Mouse (Mus musculus) limb, embryonic 14.5 days (tissue): Measurements from ENCODE around the gene Plcd3. TPM values are rescaled to one million over a fixed set of nuclear protein-coding genes. Genes with fewer than 3 reads are reported as not detected.

Experiments used
- ATAC-seq: fragments of 200-750 bp; cut with Nextera tagmentation; 2 replicates; pipeline ENCODE4 v1.8.0; 2017; ENCODE audit warnings: low read depth, moderate number of reproducible peaks, moderate TSS enrichment; ENCODE audit not compliant: low FRiP score
- DNase-seq: peaks from one replicate; pipeline ENCODE4 v3.0.0-alpha.2; 2015; ENCODE audit warnings: low spot score
- H3K27ac ChIP-seq: fragments of 300-500 bp; sonication (generic); replicated peaks from 2 replicates; pipeline ENCODE4 v1.5.1; 2014; ENCODE audit warnings: low read depth, mild to moderate bottlenecking, low read length, moderate library complexity, mixed read lengths
- H3K27me3 ChIP-seq: fragments of 300-500 bp; sonication (generic); 2 replicates; pipeline ENCODE4 v1.6.1; 2014; ENCODE audit warnings: low read length, mixed read lengths; ENCODE audit not compliant: control insufficient read depth, insufficient read depth
- H3K36me3 ChIP-seq: fragments of 300-500 bp; sonication (generic); 2 replicates; pipeline ENCODE4 v1.6.1; 2014; ENCODE audit warnings: mild to moderate bottlenecking, low read length, moderate library complexity, mixed read lengths; ENCODE audit not compliant: control insufficient read depth, insufficient read depth
- H3K4me1 ChIP-seq: fragments of 300-500 bp; sonication (generic); 2 replicates; pipeline ENCODE4 v1.6.1; 2014; ENCODE audit warnings: antibody characterized with exemption, low read length, mixed read lengths; ENCODE audit not compliant: control insufficient read depth, insufficient read depth
- H3K4me2 ChIP-seq: fragments of 300-500 bp; sonication (generic); replicated peaks from 2 replicates; pipeline ENCODE4 v1.6.1; 2014; ENCODE audit warnings: low read depth, mild to moderate bottlenecking, low read length, moderate library complexity; ENCODE audit not compliant: severe bottlenecking
- H3K4me3 ChIP-seq: fragments of 300-500 bp; sonication (generic); replicated peaks from 2 replicates; pipeline ENCODE4 v1.5.1; 2014; ENCODE audit warnings: low read length
- H3K9ac ChIP-seq: fragments of 300-500 bp; sonication (generic); 2 replicates; pipeline ENCODE4 v1.6.1; 2014; ENCODE audit warnings: mild to moderate bottlenecking, low read depth, low read length, moderate library complexity; ENCODE audit not compliant: severe bottlenecking
- H3K9me3 ChIP-seq: fragments of 300-500 bp; sonication (generic); 2 replicates; pipeline ENCODE4 v1.6.1; 2016; ENCODE audit warnings: low read length; ENCODE audit not compliant: control insufficient read depth
- POLR2A ChIP-seq: fragments of 200-500 bp; IDR thresholded peaks from 2 replicates; pipeline ENCODE4 v1.8.0; 2012; ENCODE audit warnings: inconsistent platforms, mild to moderate bottlenecking, moderate library complexity, borderline replicate concordance; ENCODE audit not compliant: insufficient read depth, insufficient read length; ENCODE audit errors: extremely low read depth
- WGBS: fragments of 180-500 bp; shearing (Covaris S2); extraction: QIAGEN DNeasy Blood & Tissue Kit; methylation state at CpG from one replicate; pipeline ENCODE4 v1.1.7; 2014; 5-methylcytosine and 5-hydroxymethylcytosine counted together
- polyA plus RNA-seq, 2 experiments: library from polyadenylated mRNA; depleted of rRNA in 1 of 2; stranded (reverse) in 1 of 2; unstranded in 1 of 2; fragments of >200 nt; fragmentation: Nextera tagmentation in 1 of 2; extraction: Ambion mirVana in 1 of 2; gene quantifications; 2 replicates each; pipeline versions ENCODE4 v1.2.1 to v1.2.3; 2012 to 2014

Plcd3 gene
- polyA plus RNA-seq, 2 experiments, result 3.8 to 10.3 TPM

DNA sequence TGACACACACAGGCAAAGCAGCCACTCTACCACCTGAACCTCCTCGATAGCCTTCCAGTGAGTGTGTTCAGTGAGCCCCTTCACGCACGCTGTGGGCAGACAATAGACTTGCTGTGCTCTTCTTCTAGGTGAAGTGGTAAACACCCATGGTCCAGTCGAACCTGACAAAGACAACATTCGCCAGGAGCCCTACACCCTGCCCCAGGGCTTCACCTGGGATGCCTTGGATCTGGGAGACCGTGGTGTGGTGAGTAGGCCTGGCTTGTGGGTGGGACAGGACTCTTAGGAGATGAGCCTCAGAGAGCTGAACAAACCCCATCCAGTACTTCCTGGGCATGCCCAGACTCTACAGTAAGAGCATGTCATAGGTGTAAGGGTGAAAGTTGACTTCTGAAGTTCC, 49.4 kb downstream of the Plcd3 start:
- H3K9me3 ChIP-seq, result no peaks in the 10 kb centered on the region
- no peaks in the 10 kb centered on the region for H3K4me1 ChIP-seq
- no peak overlapping the region for H3K27ac ChIP-seq
- no peak overlapping the region for H3K9ac ChIP-seq
- peaks cover 58% of the 10 kb centered on the region for H3K36me3 ChIP-seq
- no peak for ATAC-seq
- no peak for DNase-seq
- H3K27me3 ChIP-seq, result no peaks in the 10 kb centered on the region
- no peak overlapping the region for H3K4me2 ChIP-seq
- no peak for TF ChIP-seq POLR2A
- 83% methylated on average over 6 of the region's 6 CpGs for whole genome bisulfite sequencing
- H3K4me3 ChIP-seq, result no peak overlapping the region

DNA sequence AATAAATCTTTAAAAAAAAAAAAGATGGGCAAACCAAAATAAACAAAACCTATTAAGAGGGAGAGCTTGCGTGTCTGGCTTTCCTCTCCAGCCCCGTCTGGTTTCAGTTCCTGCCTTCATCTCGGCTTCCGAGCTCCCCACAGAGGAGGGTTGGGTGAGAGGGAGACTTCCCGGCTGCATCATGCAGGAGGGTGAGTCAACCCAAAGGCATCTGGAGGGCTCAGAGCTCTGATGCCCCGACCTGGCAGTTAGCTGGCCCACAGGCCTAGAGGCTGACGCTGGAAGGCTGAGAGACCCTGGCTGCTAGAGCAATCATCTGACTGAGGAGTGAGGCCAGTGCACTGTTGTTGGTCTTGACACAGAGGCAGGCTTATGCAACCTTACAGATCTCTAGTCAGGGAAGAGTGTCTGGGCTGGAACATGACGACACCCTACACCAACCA, 50.2 kb downstream of the Plcd3 start:
- H3K36me3 ChIP-seq, result peaks cover 57% of the 10 kb centered on the region
- H3K4me1 ChIP-seq, result no peaks in the 10 kb centered on the region
- DNase-seq (no peak), ATAC-seq (no peak)
- no peak overlapping the region for H3K27ac ChIP-seq
- H3K9me3 ChIP-seq, result no peaks in the 10 kb centered on the region
- no peak for TF ChIP-seq POLR2A
- no peaks in the 10 kb centered on the region for H3K27me3 ChIP-seq
- no peak overlapping the region for H3K9ac ChIP-seq
- H3K4me2 ChIP-seq, result no peak overlapping the region
- 70% methylated on average over 8 of the region's 8 CpGs for WGBS
- no peak overlapping the region for H3K4me3 ChIP-seq

DNA sequence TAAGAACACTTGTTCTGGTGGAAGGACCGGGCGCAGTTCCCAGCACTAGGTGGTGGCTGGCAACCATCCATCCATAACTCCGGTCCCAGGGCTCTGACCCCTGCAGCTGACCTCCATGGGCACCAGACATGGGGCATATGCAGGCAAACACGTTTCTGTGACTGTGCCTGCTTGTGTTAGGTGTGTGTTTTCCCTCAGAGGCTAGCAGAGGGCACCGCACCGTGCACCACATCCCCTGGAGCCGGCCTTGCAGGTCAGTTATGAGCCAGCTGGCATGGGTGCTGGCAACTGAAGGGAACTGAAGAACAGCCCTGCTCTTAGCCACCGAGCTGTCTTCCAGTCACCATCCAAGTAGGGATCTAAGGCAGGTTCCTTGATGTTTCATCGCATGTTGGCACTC, 51.3 kb downstream of the Plcd3 start:
- Histone ChIP-seq H3K4me3 (no peak overlapping the region), H3K27ac (no peak overlapping the region), H3K36me3 (peaks cover 56% of the 10 kb centered on the region), H3K4me2 (no peak overlapping the region), H3K4me1 (no peaks in the 10 kb centered on the region), H3K9me3 (no peaks in the 10 kb centered on the region), H3K27me3 (no peaks in the 10 kb centered on the region), H3K9ac (no peak overlapping the region)
- WGBS, result 91% methylated on average over 8 of the region's 9 CpGs
- TF ChIP-seq POLR2A, result no peak
- no peak for ATAC-seq
- DNase-seq, result no peak

DNA sequence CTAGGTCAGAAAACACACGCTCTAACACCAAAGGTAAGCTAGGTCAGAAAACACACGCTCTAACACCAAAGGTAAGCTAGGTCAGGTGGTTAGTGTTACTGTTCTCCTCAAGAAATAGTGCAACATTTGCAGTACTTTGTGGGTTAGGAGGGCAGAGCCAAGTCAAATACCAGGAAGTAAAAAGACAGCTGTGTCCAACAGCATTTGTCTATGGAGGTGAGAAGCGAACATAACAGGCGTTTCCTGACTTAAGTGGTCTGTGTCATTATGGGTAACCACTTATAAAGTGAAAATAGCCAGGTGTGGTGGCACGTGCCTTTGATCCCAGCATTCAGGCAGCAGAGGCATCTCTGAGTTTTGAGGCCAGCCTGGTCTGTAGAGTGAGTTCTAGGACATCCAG, 51.8 kb downstream of the Plcd3 start:
- Histone ChIP-seq H3K9me3 (no peaks in the 10 kb centered on the region), H3K4me3 (no peak overlapping the region), H3K36me3 (peaks cover 59% of the 10 kb centered on the region), H3K9ac (no peak overlapping the region), H3K4me1 (no peaks in the 10 kb centered on the region), H3K4me2 (no peak overlapping the region), H3K27ac (no peak overlapping the region), H3K27me3 (no peaks in the 10 kb centered on the region)
- no peak for TF ChIP-seq POLR2A
- no peak for ATAC-seq
- WGBS, result 84% methylated on average over 5 of the region's 5 CpGs
- no peak for DNase-seq

DNA sequence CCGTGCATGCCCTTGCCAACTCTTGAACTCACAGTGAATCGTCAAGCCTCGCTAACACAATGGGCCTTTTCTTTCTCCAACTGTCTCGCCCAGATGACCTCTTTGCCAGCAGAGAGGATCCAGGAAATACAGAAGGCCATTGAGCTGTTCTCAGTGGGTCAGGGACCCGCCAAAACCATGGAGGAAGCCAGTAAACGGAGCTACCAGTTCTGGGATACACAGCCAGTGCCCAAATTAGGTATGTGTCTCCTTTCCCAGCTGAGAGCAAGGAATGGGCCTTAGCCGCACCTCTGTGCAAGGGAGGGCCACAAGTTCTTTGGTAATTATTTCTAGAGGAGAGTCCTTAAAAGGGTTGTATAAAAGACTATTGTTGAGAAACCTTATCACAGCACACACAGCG, 55.2 kb downstream of the Plcd3 start:
- H3K27ac ChIP-seq, result no peak overlapping the region
- H3K4me3 ChIP-seq, result no peak overlapping the region
- H3K4me2 ChIP-seq, result no peak overlapping the region
- H3K36me3 ChIP-seq, result peaks cover 67% of the 10 kb centered on the region
- WGBS, result 86% methylated on average over 8 of the region's 8 CpGs
- H3K9ac ChIP-seq, result no peak overlapping the region
- no peak for ATAC-seq
- H3K9me3 ChIP-seq, result no peaks in the 10 kb centered on the region
- no peaks in the 10 kb centered on the region for H3K4me1 ChIP-seq
- H3K27me3 ChIP-seq, result no peaks in the 10 kb centered on the region
- TF ChIP-seq POLR2A, result no peak
- DNase-seq, result no peak

DNA sequence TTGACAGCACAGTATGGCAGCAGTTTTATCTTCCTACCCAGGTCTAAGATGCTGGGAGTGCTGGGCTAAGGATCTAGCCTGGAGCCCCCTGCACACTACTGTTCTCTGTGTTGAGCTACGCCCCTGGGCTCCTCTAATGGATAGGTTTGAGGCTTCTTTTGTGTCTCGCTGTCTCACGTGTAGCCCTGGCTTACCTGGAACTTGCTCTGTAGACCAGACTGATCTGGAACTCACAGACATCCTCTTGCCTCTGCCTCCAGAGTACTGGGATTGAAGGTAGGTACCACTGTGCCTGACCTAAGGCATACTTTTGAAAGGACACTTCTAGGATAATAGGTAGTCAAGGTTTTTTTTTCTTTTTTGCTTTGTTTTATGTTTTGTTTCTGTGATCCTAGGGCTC, 57.5 kb downstream of the Plcd3 start:
- Histone ChIP-seq H3K27ac (no peak overlapping the region), H3K9ac (no peak overlapping the region), H3K4me3 (no peak overlapping the region), H3K4me1 (no peaks in the 10 kb centered on the region), H3K27me3 (no peaks in the 10 kb centered on the region), H3K9me3 (no peaks in the 10 kb centered on the region), H3K36me3 (peaks cover 51% of the 10 kb centered on the region), H3K4me2 (no peak overlapping the region)
- TF ChIP-seq POLR2A, result no peak
- ATAC-seq (no peak), DNase-seq (no peak)
- WGBS, result 100% methylated on average over 3 of the region's 3 CpGs
